Mouse (Mus musculus) cortical plate, adult 2 months (tissue): ENCODE measurements at regions not wholly inside any gene's neighbourhood (a gene's known extent, or its start where the extent isn't known, plus 50 kb on each side); places are given as distances from the start of the nearest gene placed in this dataset.

ENCODE experiments used
- CTCF ChIP-seq: fragments of 200-500 bp; IDR thresholded peaks from 2 replicates; pipeline ENCODE4 v1.5.1; 2011; ENCODE audit warnings: mild to moderate bottlenecking, control low read depth, low read length; ENCODE audit not compliant: insufficient read depth; ENCODE audit errors: extremely low read depth
- POLR2A ChIP-seq: fragments of 200-500 bp; IDR thresholded peaks from 2 replicates; pipeline ENCODE4 v1.6.1; 2011; ENCODE audit warnings: mild to moderate bottlenecking, low read length, control low read depth; ENCODE audit not compliant: insufficient read depth; ENCODE audit errors: extremely low read depth

GRCm38 (mm10) chr8:115420131-115420530 lies 287.5 kb downstream of the Maf start:
- TF ChIP-seq CTCF (no peak), POLR2A (no peak)
